Mouse (Mus musculus): Measurements from ENCODE around the gene Wap. TPM values are rescaled to one million over a fixed set of nuclear protein-coding genes. Genes with fewer than 3 reads are reported as not detected.
"Not testable (repeated sequence)": the region's sequence is repeated elsewhere in the genome, so short reads cannot be mapped to it uniquely, and the experiment has no call there.

Gene Wap
- polyA plus RNA-seq, 1 experiment, result not detected

GRCm38 (mm10) chr11:6669041-6669440 is 30.6 kb upstream of the Wap start:
- Histone ChIP-seq H3K4me1 (ENCODE audit: control insufficient read depth, insufficient read depth, low read length) (no peaks in the 10 kb centered on the region), H3K27ac (ENCODE audit: insufficient read depth, low read depth, low read length) (no peak overlapping the region), H3K4me3 (ENCODE audit: insufficient read depth, low read length) (no peak overlapping the region)
- TF ChIP-seq CTCF (IDR thresholded peaks at IDR 0.05; ENCODE audit: low read depth, low read length), result no peak
- no peak for TF ChIP-seq POLR2A (IDR thresholded peaks at IDR 0.05; ENCODE audit: borderline replicate concordance, low read depth, low read length)

GRCm38 (mm10) chr11:6666634-6667033 is 28.2 kb upstream of the Wap start:
- Histone ChIP-seq H3K4me3 (ENCODE audit: insufficient read depth, low read length) (no peak overlapping the region), H3K4me1 (ENCODE audit: control insufficient read depth, insufficient read depth, low read length) (no peaks in the 10 kb centered on the region), H3K27ac (ENCODE audit: insufficient read depth, low read depth, low read length) (no peak overlapping the region)
- TF ChIP-seq POLR2A (IDR thresholded peaks at IDR 0.05; ENCODE audit: borderline replicate concordance, low read depth, low read length) (no peak), CTCF (IDR thresholded peaks at IDR 0.05; ENCODE audit: low read depth, low read length) (no peak)

GRCm38 (mm10) chr11:6661206-6661605 is 22.8 kb upstream of the Wap start:
- Histone ChIP-seq H3K4me3 (ENCODE audit: insufficient read depth, low read length) (no peak overlapping the region), H3K4me1 (ENCODE audit: control insufficient read depth, insufficient read depth, low read length) (no peaks in the 10 kb centered on the region)
- TF ChIP-seq CTCF (IDR thresholded peaks at IDR 0.05; ENCODE audit: low read depth, low read length), result no peak
- no peak for TF ChIP-seq POLR2A (IDR thresholded peaks at IDR 0.05; ENCODE audit: borderline replicate concordance, low read depth, low read length)

GRCm38 (mm10) chr11:6658271-6658670 is 19.8 kb upstream of the Wap start, which contains the start of gene Ramp3:
Gene Ramp3, plus strand, starts transcription at chr11:6658521.
- no peak within 1 kb of the TSS for H3K4me3 ChIP-seq (ENCODE audit: insufficient read depth, low read length)
- H3K4me1 ChIP-seq (ENCODE audit: control insufficient read depth, insufficient read depth, low read length), result no peaks in the 10 kb centered on the region
- H3K27ac ChIP-seq (ENCODE audit: insufficient read depth, low read depth, low read length), result no peak within 1 kb of the TSS
- no peak for TF ChIP-seq CTCF (IDR thresholded peaks at IDR 0.05; ENCODE audit: low read depth, low read length)
- no peak for TF ChIP-seq POLR2A (IDR thresholded peaks at IDR 0.05; ENCODE audit: borderline replicate concordance, low read depth, low read length)

More at GRCm38 (mm10) chr11:6661206-6661605, 22.8 kb upstream of the Wap start:
- no peak overlapping the region for H3K27ac ChIP-seq (ENCODE audit: insufficient read depth, low read depth, low read length)

- Histone ChIP-seq H3K4me3 (ENCODE audit: insufficient read depth, low read length) (no peak overlapping the region), H3K27ac (ENCODE audit: insufficient read depth, low read depth, low read length) (no peak overlapping the region), H3K4me1 (ENCODE audit: control insufficient read depth, insufficient read depth, low read length) (no peaks in the 10 kb centered on the region)
- no peak for TF ChIP-seq CTCF (IDR thresholded peaks at IDR 0.05; ENCODE audit: low read depth, low read length)
- no peak for TF ChIP-seq POLR2A (IDR thresholded peaks at IDR 0.05; ENCODE audit: borderline replicate concordance, low read depth, low read length)
Measured at GRCm38 (mm10) chr11:6654903-6655302, 16.5 kb upstream of the Wap start.

- H3K27ac ChIP-seq (ENCODE audit: insufficient read depth, low read depth, low read length); H3K4me1 ChIP-seq (ENCODE audit: control insufficient read depth, insufficient read depth, low read length); H3K4me3 ChIP-seq (ENCODE audit: insufficient read depth, low read length): not testable (repeated sequence)
Measured at GRCm38 (mm10) chr11:6652978-6653377, 14.5 kb upstream of the Wap start.

GRCm38 (mm10) chr11:6650519-6650918 is 12.1 kb upstream of the Wap start:
- TF ChIP-seq POLR2A (IDR thresholded peaks at IDR 0.05; ENCODE audit: borderline replicate concordance, low read depth, low read length) (no peak), CTCF (IDR thresholded peaks at IDR 0.05; ENCODE audit: low read depth, low read length) (no peak)

GRCm38 (mm10) chr11:6647831-6648724 is 9.6 kb upstream of the Wap start:
- TF ChIP-seq CTCF (IDR thresholded peaks at IDR 0.05; ENCODE audit: low read depth, low read length) (no peak), POLR2A (IDR thresholded peaks at IDR 0.05; ENCODE audit: borderline replicate concordance, low read depth, low read length) (no peak)
- H3K4me1 ChIP-seq (ENCODE audit: control insufficient read depth, insufficient read depth, low read length), result no peaks in the 10 kb centered on the region
- H3K4me3 ChIP-seq (ENCODE audit: insufficient read depth, low read length), result no peak overlapping the region
- H3K27ac ChIP-seq (ENCODE audit: insufficient read depth, low read depth, low read length), result no peak overlapping the region

More at GRCm38 (mm10) chr11:6650519-6650918, 12.1 kb upstream of the Wap start:
- no peak overlapping the region for H3K4me3 ChIP-seq (ENCODE audit: insufficient read depth, low read length)
- H3K27ac ChIP-seq (ENCODE audit: insufficient read depth, low read depth, low read length), result no peak overlapping the region
- no peaks in the 10 kb centered on the region for H3K4me1 ChIP-seq (ENCODE audit: control insufficient read depth, insufficient read depth, low read length)

- Histone ChIP-seq H3K4me1 (ENCODE audit: control insufficient read depth, insufficient read depth, low read length) (no peaks in the 10 kb centered on the region), H3K4me3 (ENCODE audit: insufficient read depth, low read length) (no peak overlapping the region), H3K27ac (ENCODE audit: insufficient read depth, low read depth, low read length) (no peak overlapping the region)
- no peak for TF ChIP-seq CTCF (IDR thresholded peaks at IDR 0.05; ENCODE audit: low read depth, low read length)
- no peak for TF ChIP-seq POLR2A (IDR thresholded peaks at IDR 0.05; ENCODE audit: borderline replicate concordance, low read depth, low read length)
Measured at GRCm38 (mm10) chr11:6644566-6644965, 6.1 kb upstream of the Wap start.

- H3K27ac ChIP-seq (ENCODE audit: insufficient read depth, low read depth, low read length), result no peak overlapping the region
- TF ChIP-seq CTCF (IDR thresholded peaks at IDR 0.05; ENCODE audit: low read depth, low read length) (no peak), POLR2A (IDR thresholded peaks at IDR 0.05; ENCODE audit: borderline replicate concordance, low read depth, low read length) (no peak)
- no peak overlapping the region for H3K4me3 ChIP-seq (ENCODE audit: insufficient read depth, low read length)
- no peaks in the 10 kb centered on the region for H3K4me1 ChIP-seq (ENCODE audit: control insufficient read depth, insufficient read depth, low read length)
Measured at GRCm38 (mm10) chr11:6639072-6639471, 635 bp upstream of the Wap start.
